Mouse (Mus musculus): ENCODE measurements around the gene Cdca4. TPM values are rescaled to one million over a fixed set of nuclear protein-coding genes. Genes with fewer than 3 reads are reported as not detected.

The Cdca4 gene
- total and polyA plus RNA-seq, 3 experiments: 78.0 to 128 (median 78.0) TPM

GRCm38 (mm10) chr12:112835046-112835445, 5.8 kb upstream of the Cdca4 start:
- in situ Hi-C loops (cut with MboI; ENCODE audit: low pct_ligation_motif_present, low pct_unique_long_range_greater_than_20kb, low sequenced_read_pairs): no loop called here
- TF ChIP-seq ZMIZ1 (IDR thresholded peaks at IDR 0.05; ENCODE audit: low read depth, low read length): no peak
- TF ChIP-seq HCFC1 (IDR thresholded peaks at IDR 0.05; ENCODE audit: low read depth, low read length): no peak
- TF ChIP-seq MXI1 (IDR thresholded peaks at IDR 0.05; ENCODE audit: low read depth, low read length): no peak
- TF ChIP-seq TBP (conservative IDR thresholded peaks at IDR 0.05; ENCODE audit: low read depth, low read length): no peak
- TF ChIP-seq CHD1 (IDR thresholded peaks at IDR 0.05; ENCODE audit: low read depth, low read length): no peak
- no peak for TF ChIP-seq SMC3 (IDR thresholded peaks at IDR 0.05; ENCODE audit: low read depth, low read length)
- no peak for TF ChIP-seq E2F4 (IDR thresholded peaks at IDR 0.05; ENCODE audit: insufficient replicate concordance, low read depth, low read length)
- no peak for TF ChIP-seq MAZ (IDR thresholded peaks at IDR 0.05; ENCODE audit: low read depth, low read length)
- no peak for TF ChIP-seq ZNF384 (IDR thresholded peaks at IDR 0.05; ENCODE audit: low read depth, low read length)
- TF ChIP-seq NRF1 (IDR thresholded peaks at IDR 0.05; ENCODE audit: low read depth, low read length): no peak
- no peak for TF ChIP-seq POLR2AphosphoS2 (IDR thresholded peaks at IDR 0.05; ENCODE audit: low read depth, low read length)
- TF ChIP-seq USF1 (IDR thresholded peaks at IDR 0.05; ENCODE audit: low read depth, low read length): no peak
- no peak for TF ChIP-seq SIN3A (IDR thresholded peaks at IDR 0.05; ENCODE audit: low read length)
- TF ChIP-seq ZKSCAN1 (IDR thresholded peaks at IDR 0.05; ENCODE audit: borderline replicate concordance, low read depth, low read length): no peak
- no peak for TF ChIP-seq BHLHE40 (IDR thresholded peaks at IDR 0.05; ENCODE audit: low read depth, low read length)
- TF ChIP-seq MYC (IDR thresholded peaks at IDR 0.05; ENCODE audit: low read depth, low read length): no peak
- no peak for TF ChIP-seq UBTF (IDR thresholded peaks at IDR 0.05; ENCODE audit: low read depth, low read length)
- H3K79me2 ChIP-seq (replicated peaks; ENCODE audit: control insufficient read depth, extremely low read depth, insufficient read depth, poor library complexity, severe bottlenecking): no peaks in the 10 kb centered on the region; the same call in 1 of the 2 replicates

GRCm38 (mm10) chr12:112833527-112833926, 4.3 kb upstream of the Cdca4 start:
- Histone ChIP-seq H3K36me3 (replicated peaks in 1 of 2; ENCODE audit: control insufficient read depth in 1 of 2, insufficient read depth in 1 of 2, low read length in 1 of 2) (peaks cover 4 to 17% of the 10 kb centered on the region in 2 experiments), H3K4me3 (replicated peaks in 1 of 3; ENCODE audit: low read depth in 2 of 3, low read length in 2 of 3, poor library complexity in 1 of 3) (no peak overlapping the region), H3K9ac (ENCODE audit: insufficient read depth, low read depth) (no peak overlapping the region), H3K4me1 (ENCODE audit: control insufficient read depth in 1 of 2, insufficient read depth in 2 of 2) (peaks cover 4 to 18% of the 10 kb centered on the region in 2 experiments), H3K27ac (ENCODE audit: insufficient read depth, low read depth) (no peak overlapping the region), H3K9me3 (replicated peaks; ENCODE audit: low read length) (no peaks in the 10 kb centered on the region), H3K4me2 (ENCODE audit: insufficient read depth, low read depth, poor library complexity, severe bottlenecking) (no peak overlapping the region), H3K27me3 (replicated peaks) (no peaks in the 10 kb centered on the region), H3K79me2 (replicated peaks; ENCODE audit: control insufficient read depth, extremely low read depth, insufficient read depth, poor library complexity, severe bottlenecking) (peaks cover 3% of the 10 kb centered on the region)
- dilution Hi-C loops (cut with MboI; ENCODE audit: extremely low pct_ligation_motif_present, extremely low pct_unique_long_range_greater_than_20kb, low sequenced_read_pairs) (no loop called here), in situ Hi-C loops (cut with MboI; ENCODE audit: low pct_ligation_motif_present, low pct_unique_long_range_greater_than_20kb, low sequenced_read_pairs) (no loop called here)
- TF ChIP-seq IRF4 (IDR thresholded peaks at IDR 0.05; ENCODE audit: low read depth, low read length) (no peak), MYC (IDR thresholded peaks at IDR 0.05; ENCODE audit: low read depth, low read length) (no peak), ETS1 (conservative IDR thresholded peaks at IDR 0.05; ENCODE audit: low read depth, low read length) (no peak), E2F4 (IDR thresholded peaks at IDR 0.05; ENCODE audit: insufficient replicate concordance, low read depth, low read length) (no peak), PAX5 (IDR thresholded peaks at IDR 0.05; ENCODE audit: low read length) (no peak), EP300 (IDR thresholded peaks at IDR 0.05; ENCODE audit: low read length) (no peak), RAD21 (IDR thresholded peaks at IDR 0.05; ENCODE audit: low read depth, low read length) (no peak), SIN3A (IDR thresholded peaks at IDR 0.05; ENCODE audit: low read length) (no peak), CHD2 (IDR thresholded peaks at IDR 0.05; ENCODE audit: low read length) (no peak), ZKSCAN1 (IDR thresholded peaks at IDR 0.05; ENCODE audit: borderline replicate concordance, low read depth, low read length) (no peak), MXI1 (IDR thresholded peaks at IDR 0.05; ENCODE audit: low read depth, low read length) (no peak), POLR2A (IDR thresholded peaks at IDR 0.05; ENCODE audit: low read depth, low read length) (no peak), ZNF384 (IDR thresholded peaks at IDR 0.05; ENCODE audit: low read depth, low read length) (no peak), TCF12 (IDR thresholded peaks at IDR 0.05; ENCODE audit: low read depth, low read length) (no peak), JUND (conservative IDR thresholded peaks at IDR 0.05; ENCODE audit: low read depth, low read length) (no peak), RCOR1 (conservative IDR thresholded peaks at IDR 0.05; ENCODE audit: low read depth, low read length) (no peak)
- no peak for DNase-seq (ENCODE audit: extremely low read depth)

More at GRCm38 (mm10) chr12:112835046-112835445, 5.8 kb upstream of the Cdca4 start:
- no peak overlapping the region for H3K9ac ChIP-seq (ENCODE audit: insufficient read depth, low read depth)
- H3K4me1 ChIP-seq (ENCODE audit: control insufficient read depth in 1 of 2, insufficient read depth in 2 of 2): peaks cover 4 to 18% of the 10 kb centered on the region in 2 experiments
- H3K27ac ChIP-seq (ENCODE audit: insufficient read depth, low read depth): no peak overlapping the region
- no peaks in the 10 kb centered on the region for H3K27me3 ChIP-seq (replicated peaks)
- H3K9me3 ChIP-seq (replicated peaks; ENCODE audit: low read length): peaks cover 5% of the 10 kb centered on the region
- peaks cover 4 to 17% of the 10 kb centered on the region in 2 experiments for H3K36me3 ChIP-seq (replicated peaks in 1 of 2; ENCODE audit: control insufficient read depth in 1 of 2, insufficient read depth in 1 of 2, low read length in 1 of 2)
- no peak for DNase-seq (ENCODE audit: extremely low read depth)
- no peak overlapping the region for H3K4me3 ChIP-seq (replicated peaks in 1 of 3; ENCODE audit: low read depth in 2 of 3, low read length in 2 of 3, poor library complexity in 1 of 3)
- H3K4me2 ChIP-seq (ENCODE audit: insufficient read depth, low read depth, poor library complexity, severe bottlenecking): no peak overlapping the region
- dilution Hi-C loops (cut with MboI; ENCODE audit: extremely low pct_ligation_motif_present, extremely low pct_unique_long_range_greater_than_20kb, low sequenced_read_pairs): no loop called here
